Mouse (Mus musculus) lung, embryonic 15.5 days (tissue): ENCODE measurements around the gene Med27. TPM values are rescaled to one million over a fixed set of nuclear protein-coding genes. Genes with fewer than 3 reads are reported as not detected.

Experiments
- ATAC-seq: fragments of 200-750 bp; cut with Nextera tagmentation; 2 replicates; pipeline ENCODE4 v1.8.0; 2017; ENCODE audit warnings: moderate number of reproducible peaks, borderline replicate concordance; ENCODE audit not compliant: low FRiP score, low TSS enrichment; ENCODE audit errors: extremely low read depth
- H3K27ac ChIP-seq: fragments of 300-500 bp; sonication (generic); 2 replicates; pipeline ENCODE4 v1.5.1; 2015; ENCODE audit warnings: moderate library complexity, mild to moderate bottlenecking, inconsistent platforms
- H3K27me3 ChIP-seq: fragments of 300-500 bp; sonication (generic); 2 replicates; pipeline ENCODE4 v1.6.1; 2015; ENCODE audit warnings: inconsistent platforms
- H3K36me3 ChIP-seq: fragments of 300-500 bp; sonication (generic); 2 replicates; pipeline ENCODE4 v1.6.1; 2015; ENCODE audit warnings: inconsistent platforms
- H3K4me1 ChIP-seq: fragments of 300-500 bp; sonication (generic); 2 replicates; pipeline ENCODE4 v1.6.1; 2015; ENCODE audit warnings: inconsistent platforms
- H3K4me2 ChIP-seq: fragments of 300-500 bp; sonication (generic); 2 replicates; pipeline ENCODE4 v1.6.1; 2015; ENCODE audit warnings: inconsistent platforms, mild to moderate bottlenecking, moderate library complexity
- H3K4me3 ChIP-seq: fragments of 300-500 bp; sonication (generic); 2 replicates; pipeline ENCODE4 v1.5.1; 2015; ENCODE audit warnings: mild to moderate bottlenecking, inconsistent platforms
- H3K9ac ChIP-seq: fragments of 300-500 bp; sonication (generic); 2 replicates; pipeline ENCODE4 v1.6.1; 2015; ENCODE audit warnings: inconsistent platforms
- H3K9me3 ChIP-seq: fragments of 300-500 bp; sonication (generic); 2 replicates; pipeline ENCODE4 v1.6.1; 2016; ENCODE audit warnings: inconsistent platforms
- WGBS: fragments of 180-500 bp; shearing (Covaris S2); methylation state at CpG from one replicate; pipeline ENCODE4 v1.1.7; 2015; 5-methylcytosine and 5-hydroxymethylcytosine counted together
- polyA plus RNA-seq: library from polyadenylated mRNA; unstranded; fragments of >200 nt; fragmentation: Nextera tagmentation; extraction: Ambion mirVana; gene quantifications from 2 replicates; pipeline ENCODE4 v1.2.1, GENCODE M21; 2015

Med27 gene
- polyA plus RNA-seq, 1 experiment from 2014 or later, result 49.5 TPM

GRCm38 (mm10) chr2:29418498-29418897 is 71.9 kb downstream of the Med27 start:
- Histone ChIP-seq H3K9ac (no peak overlapping the region), H3K27me3 (no peaks in the 10 kb centered on the region), H3K4me2 (no peak overlapping the region), H3K4me3 (no peak overlapping the region), H3K4me1 (peaks cover 23% of the 10 kb centered on the region), H3K36me3 (no peaks in the 10 kb centered on the region), H3K9me3 (no peaks in the 10 kb centered on the region), H3K27ac (no peak overlapping the region)
- WGBS, result 60% methylated on average over 6 of the region's 6 CpGs
- no peak for ATAC-seq

GRCm38 (mm10) chr2:29419434-29419833 is 72.8 kb downstream of the Med27 start:
- Histone ChIP-seq H3K4me2 (no peak overlapping the region), H3K9ac (no peak overlapping the region), H3K27me3 (no peaks in the 10 kb centered on the region), H3K4me1 (peaks cover 19% of the 10 kb centered on the region), H3K36me3 (no peaks in the 10 kb centered on the region), H3K4me3 (no peak overlapping the region), H3K9me3 (no peaks in the 10 kb centered on the region), H3K27ac (no peak overlapping the region)
- ATAC-seq, result no peak
- 31% methylated on average over 5 of the region's 5 CpGs for WGBS

GRCm38 (mm10) chr2:29419946-29420345 is 73.3 kb downstream of the Med27 start:
- Histone ChIP-seq H3K4me3 (no peak overlapping the region), H3K9me3 (no peaks in the 10 kb centered on the region), H3K27me3 (no peaks in the 10 kb centered on the region), H3K4me2 (no peak overlapping the region), H3K36me3 (no peaks in the 10 kb centered on the region), H3K9ac (no peak overlapping the region), H3K4me1 (peaks cover 19% of the 10 kb centered on the region), H3K27ac (no peak overlapping the region)
- WGBS, result 68% methylated on average over 5 of the region's 5 CpGs
- no peak for ATAC-seq

GRCm38 (mm10) chr2:29422126-29422840 is 75.7 kb downstream of the Med27 start:
- no peak for ATAC-seq
- H3K36me3 ChIP-seq, result no peaks in the 10 kb centered on the region
- H3K4me2 ChIP-seq, result no peak overlapping the region
- no peak overlapping the region for H3K9ac ChIP-seq
- peaks cover 19% of the 10 kb centered on the region for H3K4me1 ChIP-seq
- H3K4me3 ChIP-seq, result no peak overlapping the region
- no peaks in the 10 kb centered on the region for H3K27me3 ChIP-seq
- 37% methylated on average over 10 of the region's 10 CpGs for WGBS
- H3K27ac ChIP-seq, result peak overlapping the region; percentile 38; the same call in 1 of the 2 replicates
- no peaks in the 10 kb centered on the region for H3K9me3 ChIP-seq

- no peak overlapping the region for H3K4me2 ChIP-seq
- peaks cover 19% of the 10 kb centered on the region for H3K4me1 ChIP-seq
- H3K9me3 ChIP-seq, result no peaks in the 10 kb centered on the region
- no peaks in the 10 kb centered on the region for H3K36me3 ChIP-seq
- no peak overlapping the region for H3K27ac ChIP-seq
- no peak for ATAC-seq
- WGBS, result 77% methylated on average over 3 of the region's 3 CpGs
- no peak overlapping the region for H3K4me3 ChIP-seq
- H3K27me3 ChIP-seq, result no peaks in the 10 kb centered on the region
- no peak overlapping the region for H3K9ac ChIP-seq
Observed at GRCm38 (mm10) chr2:29423059-29423458, 76.4 kb downstream of the Med27 start.

GRCm38 (mm10) chr2:29425386-29425785 is 78.8 kb downstream of the Med27 start:
- no peaks in the 10 kb centered on the region for H3K36me3 ChIP-seq
- H3K4me1 ChIP-seq, result peaks cover 7% of the 10 kb centered on the region; the same call in 1 of the 2 replicates
- WGBS, result 71% methylated on average over 2 of the region's 2 CpGs
- no peak overlapping the region for H3K4me3 ChIP-seq
- no peak overlapping the region for H3K4me2 ChIP-seq
- no peak overlapping the region for H3K27ac ChIP-seq
- ATAC-seq, result no peak
- no peaks in the 10 kb centered on the region for H3K9me3 ChIP-seq
- H3K9ac ChIP-seq, result no peak overlapping the region
- H3K27me3 ChIP-seq, result no peaks in the 10 kb centered on the region

- Histone ChIP-seq H3K4me2 (no peak overlapping the region), H3K27ac (no peak overlapping the region), H3K27me3 (no peaks in the 10 kb centered on the region), H3K9me3 (no peaks in the 10 kb centered on the region), H3K9ac (no peak overlapping the region), H3K4me3 (no peak overlapping the region), H3K36me3 (no peaks in the 10 kb centered on the region), H3K4me1 (peaks cover 7% of the 10 kb centered on the region; the same call in 1 of the 2 replicates)
- no peak for ATAC-seq
- WGBS, result 53% methylated on average over 3 of the region's 3 CpGs
Observed at GRCm38 (mm10) chr2:29426684-29427083, 80.1 kb downstream of the Med27 start.

GRCm38 (mm10) chr2:29432565-29432964 is 85.9 kb downstream of the Med27 start:
- Histone ChIP-seq H3K27me3 (no peaks in the 10 kb centered on the region), H3K4me3 (no peak overlapping the region), H3K4me1 (0 out of 2 replicates have a peak, but pooled peaks cover 3% of the 10 kb centered on the region), H3K4me2 (no peak overlapping the region), H3K36me3 (no peaks in the 10 kb centered on the region), H3K9ac (no peak overlapping the region), H3K9me3 (no peaks in the 10 kb centered on the region), H3K27ac (no peak overlapping the region)
- ATAC-seq, result no peak
- 49% methylated on average over 5 of the region's 5 CpGs for WGBS

GRCm38 (mm10) chr2:29436376-29436775 is 89.8 kb downstream of the Med27 start:
- H3K9ac ChIP-seq, result no peak overlapping the region
- no peaks in the 10 kb centered on the region for H3K9me3 ChIP-seq
- no peaks in the 10 kb centered on the region for H3K36me3 ChIP-seq
- no peak overlapping the region for H3K4me2 ChIP-seq
- H3K4me3 ChIP-seq, result no peak overlapping the region
- no peak overlapping the region for H3K27ac ChIP-seq
- no peaks in the 10 kb centered on the region for H3K27me3 ChIP-seq
- ATAC-seq, result no peak
- peaks cover 12% of the 10 kb centered on the region; the same call in 1 of the 2 replicates for H3K4me1 ChIP-seq
- 90% methylated on average over 6 of the region's 6 CpGs for WGBS

- Histone ChIP-seq H3K4me1 (peaks cover 12% of the 10 kb centered on the region; the same call in 1 of the 2 replicates), H3K27ac (no peak overlapping the region), H3K36me3 (no peaks in the 10 kb centered on the region), H3K27me3 (no peaks in the 10 kb centered on the region), H3K9ac (no peak overlapping the region), H3K4me2 (no peak overlapping the region), H3K9me3 (no peaks in the 10 kb centered on the region), H3K4me3 (no peak overlapping the region)
- WGBS, result 54% methylated on average over 5 of the region's 5 CpGs
- no peak for ATAC-seq
Observed at GRCm38 (mm10) chr2:29437111-29437510, 90.5 kb downstream of the Med27 start.

- no peak overlapping the region for H3K9ac ChIP-seq
- H3K36me3 ChIP-seq, result no peaks in the 10 kb centered on the region
- 72% methylated on average over 4 of the region's 4 CpGs for WGBS
- no peak overlapping the region for H3K27ac ChIP-seq
- no peak overlapping the region for H3K4me3 ChIP-seq
- H3K9me3 ChIP-seq, result no peaks in the 10 kb centered on the region
- H3K4me2 ChIP-seq, result no peak overlapping the region
- H3K4me1 ChIP-seq, result peaks cover 12% of the 10 kb centered on the region; the same call in 1 of the 2 replicates
- no peaks in the 10 kb centered on the region for H3K27me3 ChIP-seq
- no peak for ATAC-seq
Observed at GRCm38 (mm10) chr2:29437861-29438529, 91.4 kb downstream of the Med27 start.

- Histone ChIP-seq H3K4me3 (no peak overlapping the region), H3K9me3 (no peaks in the 10 kb centered on the region), H3K4me1 (peaks cover 12% of the 10 kb centered on the region; the same call in 1 of the 2 replicates), H3K27ac (no peak overlapping the region), H3K4me2 (no peak overlapping the region), H3K36me3 (no peaks in the 10 kb centered on the region), H3K27me3 (no peaks in the 10 kb centered on the region), H3K9ac (no peak overlapping the region)
- WGBS, result 56% methylated on average over 5 of the region's 5 CpGs
- peak; percentile 39; the same call in 1 of the 2 replicates for ATAC-seq
Observed at GRCm38 (mm10) chr2:29438530-29438862, 91.9 kb downstream of the Med27 start.
